Mouse (Mus musculus) CH12.LX (cell line): ENCODE results near the gene Nr5a2. TPM values are rescaled to one million over a fixed set of nuclear protein-coding genes. Genes with fewer than 3 reads are reported as not detected.

Experiments
- DNase-seq: peaks from one replicate; pipeline ENCODE4 v3.0.0-alpha.2; 2013; ENCODE audit errors: extremely low read depth
- H3K27ac ChIP-seq: 2 replicates; pipeline ENCODE4 v1.5.1; 2012; ENCODE audit warnings: low read depth, mild to moderate bottlenecking, control low read depth, moderate library complexity; ENCODE audit not compliant: insufficient read depth
- H3K27me3 ChIP-seq: replicated peaks from 2 replicates; pipeline ENCODE3; 2012; ENCODE audit warnings: inconsistent platforms
- H3K36me3 ChIP-seq, 2 experiments: replicated peaks in 1 of 2; 2 replicates each; pipeline versions ENCODE3 to v1.6.1; 2012; ENCODE audit warnings: inconsistent platforms in 1 of 2, low read length in 1 of 2, mild to moderate bottlenecking in 1 of 2, mixed read lengths in 1 of 2, moderate library complexity in 1 of 2; ENCODE audit not compliant: control insufficient read depth in 1 of 2, insufficient read depth in 1 of 2
- H3K4me1 ChIP-seq, 2 experiments: 2 replicates each; pipeline ENCODE4 v1.6.1; 2012; ENCODE audit warnings: inconsistent platforms in 1 of 2, moderate library complexity in 1 of 2; ENCODE audit not compliant: insufficient read depth in 2 of 2, control insufficient read depth in 1 of 2
- H3K4me2 ChIP-seq: 2 replicates; pipeline ENCODE4 v1.6.1; 2012; ENCODE audit warnings: low read depth, mild to moderate bottlenecking, control low read depth; ENCODE audit not compliant: poor library complexity, insufficient read depth, severe bottlenecking
- H3K4me3 ChIP-seq, 3 experiments: fragments of 150-350 bp in 1 of 3; sonication (generic) in 1 of 3; replicated peaks in 1 of 3; 2 replicates each; pipeline versions ENCODE3 to v1.5.1; 2011 to 2012; ENCODE audit warnings: low read depth in 2 of 3, low read length in 2 of 3, mild to moderate bottlenecking in 2 of 3, moderate library complexity in 2 of 3, control low read depth in 1 of 3, improper control_type of control experiment in 1 of 3, inconsistent platforms in 1 of 3, mixed read lengths in 1 of 3; ENCODE audit not compliant: poor library complexity in 1 of 3
- H3K79me2 ChIP-seq: replicated peaks from 2 replicates; pipeline ENCODE4 v1.6.1; 2012; ENCODE audit warnings: mild to moderate bottlenecking, moderate library complexity; ENCODE audit not compliant: control insufficient read depth, poor library complexity, insufficient read depth, severe bottlenecking; ENCODE audit errors: extremely low read depth
- H3K9ac ChIP-seq: 2 replicates; pipeline ENCODE4 v1.6.1; 2012; ENCODE audit warnings: low read depth, mild to moderate bottlenecking, control low read depth, moderate library complexity; ENCODE audit not compliant: insufficient read depth
- H3K9me3 ChIP-seq: replicated peaks from 2 replicates; pipeline ENCODE3; 2012; ENCODE audit warnings: low read length, inconsistent platforms, mixed read lengths
- CHD1 ChIP-seq: IDR thresholded peaks from 2 replicates; pipeline ENCODE4 v1.6.1; 2012; ENCODE audit warnings: low read depth, low read length, improper control_type of control experiment, inconsistent platforms
- CHD2 ChIP-seq: IDR thresholded peaks from 2 replicates; pipeline ENCODE4 v1.6.1; 2011; ENCODE audit warnings: low read length, improper control_type of control experiment
- CTCF ChIP-seq, 2 experiments: IDR thresholded peaks in 1 of 2; conservative IDR thresholded peaks in 1 of 2; 2 replicates each; pipeline ENCODE4 v1.5.1; 2011 to 2012; ENCODE audit warnings: low read depth in 2 of 2, low read length in 2 of 2, improper control_type of control experiment in 1 of 2, inconsistent platforms in 1 of 2, mild to moderate bottlenecking in 1 of 2, moderate library complexity in 1 of 2
- ETS1 ChIP-seq: conservative IDR thresholded peaks from 2 replicates; pipeline ENCODE4 v1.6.1; 2012; ENCODE audit warnings: low read depth, mild to moderate bottlenecking, inconsistent platforms, low read length, improper control_type of control experiment, moderate library complexity
- GABPA ChIP-seq: IDR thresholded peaks from 2 replicates; pipeline ENCODE4 v1.6.1; 2012; ENCODE audit warnings: low read depth, low read length, improper control_type of control experiment, inconsistent platforms; ENCODE audit not compliant: insufficient replicate concordance
- KAT2A ChIP-seq: IDR thresholded peaks from 2 replicates; pipeline ENCODE4 v1.6.1; 2012; ENCODE audit warnings: low read length, improper control_type of control experiment, inconsistent platforms; ENCODE audit not compliant: insufficient replicate concordance
- MAX ChIP-seq: IDR thresholded peaks from 2 replicates; pipeline ENCODE4 v1.6.1; 2011; ENCODE audit warnings: low read length, improper control_type of control experiment
- MAZ ChIP-seq: IDR thresholded peaks from 2 replicates; pipeline ENCODE4 v1.6.1; 2012; ENCODE audit warnings: low read depth, mild to moderate bottlenecking, inconsistent platforms, low read length, improper control_type of control experiment, moderate library complexity
- MXI1 ChIP-seq: IDR thresholded peaks from 2 replicates; pipeline ENCODE4 v1.6.1; 2011; ENCODE audit warnings: mild to moderate bottlenecking, low read depth, low read length, improper control_type of control experiment
- POLR2AphosphoS2 ChIP-seq: IDR thresholded peaks from 2 replicates; pipeline ENCODE4 v1.6.1; 2011; ENCODE audit warnings: low read depth, low read length, improper control_type of control experiment
- RAD21 ChIP-seq: IDR thresholded peaks from 2 replicates; pipeline ENCODE4 v1.6.1; 2011; ENCODE audit warnings: low read depth, mild to moderate bottlenecking, low read length, improper control_type of control experiment, moderate library complexity
- SIN3A ChIP-seq: IDR thresholded peaks from 2 replicates; pipeline ENCODE4 v1.6.1; 2012; ENCODE audit warnings: low read length, improper control_type of control experiment, inconsistent platforms
- SMC3 ChIP-seq: IDR thresholded peaks from 2 replicates; pipeline ENCODE4 v1.6.1; 2011; ENCODE audit warnings: low read depth, low read length, improper control_type of control experiment
- TBP ChIP-seq: conservative IDR thresholded peaks from 2 replicates; pipeline ENCODE4 v1.6.1; 2011; ENCODE audit warnings: low read depth, low read length, improper control_type of control experiment
- TCF12 ChIP-seq: IDR thresholded peaks from 2 replicates; pipeline ENCODE4 v1.6.1; 2014; ENCODE audit warnings: low read depth, mild to moderate bottlenecking, inconsistent platforms, low read length, improper control_type of control experiment
- UBTF ChIP-seq: IDR thresholded peaks from 2 replicates; pipeline ENCODE4 v1.6.1; 2012; ENCODE audit warnings: low read depth, mild to moderate bottlenecking, inconsistent platforms, low read length, improper control_type of control experiment, moderate library complexity
- USF1 ChIP-seq: IDR thresholded peaks from 2 replicates; pipeline ENCODE4 v1.6.1; 2014; ENCODE audit warnings: low read depth, mild to moderate bottlenecking, inconsistent platforms, low read length, improper control_type of control experiment
- dilution Hi-C: fragments of 300-500 bp; cut with MboI; formaldehyde crosslinking; loops from 2 replicates; pipeline ENCODE4 v1.14.3; 2020; ENCODE audit warnings: low sequenced_read_pairs; ENCODE audit not compliant: extremely low pct_unique_long_range_greater_than_20kb, extremely low pct_ligation_motif_present
- in situ Hi-C: fragments of 300-500 bp; cut with MboI; formaldehyde crosslinking; loops from 3 replicates; pipeline ENCODE4 v1.14.3; 2019; ENCODE audit warnings: low sequenced_read_pairs, low pct_ligation_motif_present, low pct_unique_long_range_greater_than_20kb, mixed read lengths
- polyA plus RNA-seq: library from polyadenylated mRNA; unstranded; fragments of >175 nt; gene quantifications from 2 replicates; pipeline ENCODE4 v1.2.1, GENCODE M21; 2012; ENCODE audit warnings: low read depth; ENCODE audit not compliant: insufficient read length
- total RNA-seq, 2 experiments: library from RNA; depleted of rRNA; stranded (reverse); fragments of 300-350 nt in 1 of 2; fragments of >200 nt in 1 of 2; gene quantifications; 2 replicates each; pipeline ENCODE4 v1.2.3; 2012 to 2014

Gene Nr5a2
- total and polyA plus RNA-seq, 3 experiments: 0.47 to 1.3 (median 0.77) TPM

GRCm38 (mm10) chr1:136958666-136959065 is 1.6 kb downstream of the Nr5a2 start:
- in situ Hi-C loops: no loop called here
- no peaks in the 10 kb centered on the region for H3K4me1 ChIP-seq
- H3K27me3 ChIP-seq: no peaks in the 10 kb centered on the region
- no peak for TF ChIP-seq KAT2A
- TF ChIP-seq CHD1: no peak
- no peak for TF ChIP-seq POLR2AphosphoS2
- no peak for TF ChIP-seq CTCF (conservative IDR thresholded peaks at IDR 0.05 in 1 of 2, IDR thresholded peaks at IDR 0.05 in 1 of 2; ENCODE audit: low read depth in 2 of 2, low read length in 2 of 2)
- no peak for TF ChIP-seq MXI1
- TF ChIP-seq USF1: no peak
- no peak for TF ChIP-seq SMC3
- TF ChIP-seq TBP: no peak
- no peak for TF ChIP-seq SIN3A
- no peak for TF ChIP-seq ETS1
- TF ChIP-seq, all 38 proteins: peak for 0
- Histone ChIP-seq H3K4me2 (no peak overlapping the region), H3K27ac (no peak overlapping the region), H3K36me3 (no peaks in the 10 kb centered on the region), H3K79me2 (no peaks in the 10 kb centered on the region), H3K9me3 (no peaks in the 10 kb centered on the region), H3K9ac (no peak overlapping the region), H3K4me3 (no peak overlapping the region)
- dilution Hi-C loops: no loop called here
- DNase-seq: no peak

GRCm38 (mm10) chr1:136958185-136958584 is 2.1 kb downstream of the Nr5a2 start:
- no peaks in the 10 kb centered on the region for H3K4me1 ChIP-seq
- in situ Hi-C loops: no loop called here
- no peak overlapping the region for H3K4me3 ChIP-seq
- TF ChIP-seq MAZ (no peak), CTCF (conservative IDR thresholded peaks at IDR 0.05 in 1 of 2, IDR thresholded peaks at IDR 0.05 in 1 of 2; ENCODE audit: low read depth in 2 of 2, low read length in 2 of 2) (no peak), UBTF (no peak), GABPA (no peak), CHD1 (no peak)
- H3K27me3 ChIP-seq: no peaks in the 10 kb centered on the region
- no peaks in the 10 kb centered on the region for H3K79me2 ChIP-seq
- dilution Hi-C loops: no loop called here
- no peaks in the 10 kb centered on the region for H3K9me3 ChIP-seq
- H3K27ac ChIP-seq: no peak overlapping the region
- H3K4me2 ChIP-seq: no peak overlapping the region
- no peak overlapping the region for H3K9ac ChIP-seq
- no peak for DNase-seq
- H3K36me3 ChIP-seq: no peaks in the 10 kb centered on the region

- dilution Hi-C loops: no loop called here
- H3K4me1 ChIP-seq: no peaks in the 10 kb centered on the region
- H3K4me2 ChIP-seq: no peak overlapping the region
- H3K27ac ChIP-seq: no peak overlapping the region
- H3K27me3 ChIP-seq: no peaks in the 10 kb centered on the region
- in situ Hi-C loops: no loop called here
- no peaks in the 10 kb centered on the region for H3K79me2 ChIP-seq
- no peaks in the 10 kb centered on the region for H3K9me3 ChIP-seq
- H3K4me3 ChIP-seq: no peak overlapping the region
- H3K9ac ChIP-seq: no peak overlapping the region
- no peaks in the 10 kb centered on the region for H3K36me3 ChIP-seq
- no peak for DNase-seq
- TF ChIP-seq RAD21 (no peak), MAX (no peak), MAZ (no peak), CHD2 (no peak), TCF12 (no peak), TBP (no peak)
Observed at GRCm38 (mm10) chr1:136957696-136958095, 2.6 kb downstream of the Nr5a2 start.
